Mouse (Mus musculus) MEL (cell line): Measurements from ENCODE around the gene Tead1.

ENCODE experiments used
- CTCF ChIP-seq, 3 experiments: IDR thresholded peaks in 2 of 3; conservative IDR thresholded peaks in 1 of 3; 2 replicates each; pipeline ENCODE4 v1.5.1; 2011 to 2012; ENCODE audit warnings: low read length in 3 of 3, low read depth in 2 of 3, mild to moderate bottlenecking in 2 of 3, improper control_type of control experiment in 1 of 3, inconsistent platforms in 1 of 3, mixed read lengths in 1 of 3, moderate library complexity in 1 of 3; ENCODE audit not compliant: control insufficient read depth in 1 of 3, insufficient read depth in 1 of 3, poor library complexity in 1 of 3, severe bottlenecking in 1 of 3
- EP300 ChIP-seq, 2 experiments: IDR thresholded peaks; 2 replicates each; pipeline ENCODE4 v1.6.1; 2011; ENCODE audit warnings: improper control_type of control experiment in 2 of 2, low read length in 2 of 2, low read depth in 1 of 2, mild to moderate bottlenecking in 1 of 2
- TBP ChIP-seq: IDR thresholded peaks from 2 replicates; pipeline ENCODE4 v1.8.0; 2011; ENCODE audit warnings: low read depth, low read length, improper control_type of control experiment
- TCF12 ChIP-seq: IDR thresholded peaks from 2 replicates; pipeline ENCODE4 v1.6.1; 2014; ENCODE audit warnings: low read depth, mild to moderate bottlenecking, inconsistent platforms, low read length, improper control_type of control experiment, moderate library complexity

DNA sequence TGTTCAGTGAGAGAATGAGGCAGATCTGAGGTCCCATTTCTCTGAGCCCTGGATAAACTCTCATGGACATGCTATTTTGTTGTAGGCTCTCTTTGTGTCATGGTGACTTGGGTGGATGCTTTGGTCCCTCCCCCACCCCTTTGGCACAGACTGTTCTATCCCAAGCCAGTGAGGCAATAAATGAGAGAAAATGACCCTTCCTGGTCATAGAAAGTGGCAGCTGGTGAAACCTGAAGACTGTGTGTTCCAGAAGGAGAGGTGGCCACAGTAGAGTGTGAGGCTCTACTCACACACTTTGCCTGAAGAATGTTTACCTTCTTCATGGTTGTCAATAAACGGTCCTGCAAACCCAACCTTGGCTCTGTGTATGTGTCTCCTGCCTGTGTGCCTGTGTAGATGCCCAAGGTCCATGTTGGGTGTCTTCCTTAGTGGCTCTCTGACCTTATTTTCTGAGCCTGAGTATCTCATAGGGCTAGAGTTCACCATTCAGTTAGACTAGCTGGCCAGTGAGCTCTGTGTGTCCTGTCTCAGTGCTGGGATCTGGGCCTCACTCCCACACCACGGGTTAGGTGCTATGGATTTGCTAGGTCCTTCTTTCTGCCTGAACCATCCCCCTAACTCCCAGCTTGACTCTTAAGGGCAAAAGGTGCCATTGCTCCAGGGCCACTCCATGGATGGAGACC lies 127.7 kb downstream of the Tead1 start:
- TF ChIP-seq EP300 (IDR thresholded peaks at IDR 0.05; ENCODE audit: low read depth in 1 of 2, low read length in 2 of 2) (no peak), CTCF (IDR thresholded peaks at IDR 0.05 in 2 of 3, conservative IDR thresholded peaks at IDR 0.05 in 1 of 3; ENCODE audit: control insufficient read depth in 1 of 3, insufficient read depth in 1 of 3, low read depth in 2 of 3, low read length in 3 of 3, poor library complexity in 1 of 3, severe bottlenecking in 1 of 3) (no peak), TCF12 (no peak), TBP (no peak)
